Mouse (Mus musculus): ENCODE results near the gene Ahcyl1.

Gene Ahcyl1

GRCm38 (mm10) chr3:107695948-107696881 is at the start of gene Ahcyl1:
TSS of gene Ahcyl1 (minus strand) at chr3:107696560.
- DNase-seq (ENCODE audit: low read depth, low spot score), result peak; percentile 99

- no peak for DNase-seq (ENCODE audit: low read depth, low spot score)
Measured at GRCm38 (mm10) chr3:107746026-107746425, 49.7 kb upstream of the Ahcyl1 start.

- DNase-seq (ENCODE audit: low read depth, low spot score), result no peak
Measured at GRCm38 (mm10) chr3:107743650-107744049, 47.3 kb upstream of the Ahcyl1 start.

GRCm38 (mm10) chr3:107743107-107743506 is 46.7 kb upstream of the Ahcyl1 start:
- DNase-seq (ENCODE audit: low read depth, low spot score), result no peak

- DNase-seq (ENCODE audit: low read depth, low spot score), result no peak
Measured at GRCm38 (mm10) chr3:107742071-107742710, 45.8 kb upstream of the Ahcyl1 start.

- no peak for DNase-seq (ENCODE audit: low read depth, low spot score)
Measured at GRCm38 (mm10) chr3:107741387-107741786, 45.0 kb upstream of the Ahcyl1 start.

- peak; percentile 96 for DNase-seq (ENCODE audit: low read depth, low spot score)
Measured at GRCm38 (mm10) chr3:107740578-107741207, 44.3 kb upstream of the Ahcyl1 start.

- peak; percentile 25 for DNase-seq (ENCODE audit: low read depth, low spot score)
Measured at GRCm38 (mm10) chr3:107739966-107740365, 43.6 kb upstream of the Ahcyl1 start.

- DNase-seq (ENCODE audit: low read depth, low spot score), result no peak
Measured at GRCm38 (mm10) chr3:107739456-107739855, 43.1 kb upstream of the Ahcyl1 start.

GRCm38 (mm10) chr3:107738620-107739019 is 42.3 kb upstream of the Ahcyl1 start:
- DNase-seq (ENCODE audit: low read depth, low spot score), result no peak

- DNase-seq (ENCODE audit: low read depth, low spot score), result no peak
Measured at GRCm38 (mm10) chr3:107737609-107738190, 41.3 kb upstream of the Ahcyl1 start.

GRCm38 (mm10) chr3:107735620-107736019 is 39.3 kb upstream of the Ahcyl1 start:
- DNase-seq (ENCODE audit: low read depth, low spot score), result peak; percentile 26

GRCm38 (mm10) chr3:107733329-107733728 is 37.0 kb upstream of the Ahcyl1 start:
- no peak for DNase-seq (ENCODE audit: low read depth, low spot score)

GRCm38 (mm10) chr3:107730236-107730635 is 33.9 kb upstream of the Ahcyl1 start:
- DNase-seq (ENCODE audit: low read depth, low spot score), result no peak

- no peak for DNase-seq (ENCODE audit: low read depth, low spot score)
Measured at GRCm38 (mm10) chr3:107728509-107728908, 32.1 kb upstream of the Ahcyl1 start.

GRCm38 (mm10) chr3:107715971-107716370 is 19.6 kb upstream of the Ahcyl1 start:
- DNase-seq (ENCODE audit: low read depth, low spot score), result no peak

GRCm38 (mm10) chr3:107714276-107714933 is 18.0 kb upstream of the Ahcyl1 start:
- DNase-seq (ENCODE audit: low read depth, low spot score), result no peak

GRCm38 (mm10) chr3:107712081-107712480 is 15.7 kb upstream of the Ahcyl1 start:
- no peak for DNase-seq (ENCODE audit: low read depth, low spot score)

- no peak for DNase-seq (ENCODE audit: low read depth, low spot score)
Measured at GRCm38 (mm10) chr3:107709156-107709555, 12.8 kb upstream of the Ahcyl1 start.

- DNase-seq (ENCODE audit: low read depth, low spot score), result no peak
Measured at GRCm38 (mm10) chr3:107707239-107707638, 10.9 kb upstream of the Ahcyl1 start.

- DNase-seq (ENCODE audit: low read depth, low spot score), result no peak
Measured at GRCm38 (mm10) chr3:107706164-107706563, 9.8 kb upstream of the Ahcyl1 start.

Measured in ZHBTc4 (cell line).